Mouse (Mus musculus): ENCODE measurements around the gene Fhdc1. TPM values are rescaled to one million over a fixed set of nuclear protein-coding genes. Genes with fewer than 3 reads are reported as not detected.

The Fhdc1 gene
- polyA plus RNA-seq, 1 experiment from 2014 or later: 17.8 TPM

- peak; percentile 82 for ATAC-seq (ENCODE audit: low FRiP score, low TSS enrichment)
Measured at GRCm38 (mm10) chr3:84428994-84429725, 51.1 kb downstream of the Fhdc1 start.

GRCm38 (mm10) chr3:84427779-84428178, 52.5 kb downstream of the Fhdc1 start:
- Histone ChIP-seq H3K27ac (replicated peaks) (peak overlapping the region; percentile 88), H3K27me3 (ENCODE audit: control insufficient read depth, insufficient read depth, low read length) (no peaks in the 10 kb centered on the region), H3K36me3 (ENCODE audit: control insufficient read depth, insufficient read depth, low read length) (no peaks in the 10 kb centered on the region), H3K9me3 (ENCODE audit: control insufficient read depth, low read length) (no peaks in the 10 kb centered on the region), H3K4me1 (replicated peaks; ENCODE audit: control insufficient read depth, insufficient read depth) (peaks cover 10% of the 10 kb centered on the region), H3K9ac (ENCODE audit: low read length) (no peak overlapping the region), H3K4me2 (replicated peaks; ENCODE audit: low read depth) (no peak overlapping the region), H3K4me3 (ENCODE audit: low read depth, low read length) (no peak overlapping the region)
- peak; percentile 82 for DNase-seq (ENCODE audit: low spot score)
- TF ChIP-seq CTCF (IDR thresholded peaks at IDR 0.05; ENCODE audit: low read depth): no peak
- peak; percentile 50 for TF ChIP-seq EP300 (optimal IDR thresholded peaks at IDR 0.05)
- ATAC-seq (ENCODE audit: low FRiP score, low TSS enrichment): peak; percentile 91
- 67% methylated on average over 5 of the region's 5 CpGs for WGBS

More at GRCm38 (mm10) chr3:84428994-84429725, 51.1 kb downstream of the Fhdc1 start:
- WGBS: 70% methylated on average over 12 of the region's 12 CpGs
- H3K9me3 ChIP-seq (ENCODE audit: control insufficient read depth, low read length): no peaks in the 10 kb centered on the region
- TF ChIP-seq EP300 (optimal IDR thresholded peaks at IDR 0.05) (no peak), CTCF (IDR thresholded peaks at IDR 0.05; ENCODE audit: low read depth) (no peak)
- peaks cover 10% of the 10 kb centered on the region for H3K4me1 ChIP-seq (replicated peaks; ENCODE audit: control insufficient read depth, insufficient read depth)
- H3K9ac ChIP-seq (ENCODE audit: low read length): no peak overlapping the region
- no peak overlapping the region for H3K4me2 ChIP-seq (replicated peaks; ENCODE audit: low read depth)
- no peaks in the 10 kb centered on the region for H3K27me3 ChIP-seq (ENCODE audit: control insufficient read depth, insufficient read depth, low read length)
- peak overlapping the region; percentile 88 for H3K27ac ChIP-seq (replicated peaks)
- no peak overlapping the region for H3K4me3 ChIP-seq (ENCODE audit: low read depth, low read length)
- peak; percentile 72 for DNase-seq (ENCODE audit: low spot score)
- H3K36me3 ChIP-seq (ENCODE audit: control insufficient read depth, insufficient read depth, low read length): no peaks in the 10 kb centered on the region

DNA sequence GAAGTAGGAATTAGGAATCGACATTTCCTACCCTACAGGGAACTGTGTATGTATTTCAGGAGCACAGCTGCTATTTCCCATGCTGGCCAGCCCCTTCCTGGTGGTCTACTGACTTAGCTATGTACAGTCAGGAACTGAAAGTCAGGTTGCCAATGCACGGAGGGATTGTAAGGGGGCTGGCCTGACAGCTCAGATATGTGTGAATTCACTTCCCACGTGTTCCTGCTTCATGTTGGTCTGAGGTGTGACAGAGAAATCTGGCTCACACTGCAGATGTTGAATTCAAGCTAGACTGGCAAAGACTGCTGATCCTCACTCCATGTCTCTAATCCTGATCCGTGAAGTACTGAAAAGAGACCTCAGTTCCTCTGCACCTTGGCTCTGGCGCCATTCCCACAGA, 57.9 kb downstream of the Fhdc1 start:
- DNase-seq (ENCODE audit: low spot score) (no peak), ATAC-seq (ENCODE audit: low FRiP score, low TSS enrichment) (no peak)
- Histone ChIP-seq H3K4me1 (replicated peaks; ENCODE audit: control insufficient read depth, insufficient read depth) (no peaks in the 10 kb centered on the region), H3K36me3 (ENCODE audit: control insufficient read depth, insufficient read depth, low read length) (no peaks in the 10 kb centered on the region), H3K9me3 (ENCODE audit: control insufficient read depth, low read length) (no peaks in the 10 kb centered on the region), H3K4me3 (ENCODE audit: low read depth, low read length) (no peak overlapping the region), H3K4me2 (replicated peaks; ENCODE audit: low read depth) (no peak overlapping the region), H3K9ac (ENCODE audit: low read length) (no peak overlapping the region), H3K27ac (replicated peaks) (no peak overlapping the region), H3K27me3 (ENCODE audit: control insufficient read depth, insufficient read depth, low read length) (no peaks in the 10 kb centered on the region)
- 51% methylated on average over 5 of the region's 5 CpGs for WGBS
- TF ChIP-seq EP300 (optimal IDR thresholded peaks at IDR 0.05) (no peak), CTCF (IDR thresholded peaks at IDR 0.05; ENCODE audit: low read depth) (no peak)

GRCm38 (mm10) chr3:84413868-84414267, 66.4 kb downstream of the Fhdc1 start:
- H3K4me1 ChIP-seq (replicated peaks; ENCODE audit: control insufficient read depth, insufficient read depth): peaks cover under 1% of the 10 kb centered on the region
- no peak for ATAC-seq (ENCODE audit: low FRiP score, low TSS enrichment)
- TF ChIP-seq CTCF (IDR thresholded peaks at IDR 0.05; ENCODE audit: low read depth): no peak
- no peak for TF ChIP-seq EP300 (optimal IDR thresholded peaks at IDR 0.05)
- 45% methylated on average over 4 of the region's 4 CpGs for WGBS
- no peak overlapping the region for H3K4me2 ChIP-seq (replicated peaks; ENCODE audit: low read depth)
- no peak for DNase-seq (ENCODE audit: low spot score)
- H3K27me3 ChIP-seq (ENCODE audit: control insufficient read depth, insufficient read depth, low read length): no peaks in the 10 kb centered on the region
- no peaks in the 10 kb centered on the region for H3K36me3 ChIP-seq (ENCODE audit: control insufficient read depth, insufficient read depth, low read length)
- H3K4me3 ChIP-seq (ENCODE audit: low read depth, low read length): no peak overlapping the region
- H3K9ac ChIP-seq (ENCODE audit: low read length): no peak overlapping the region
- no peaks in the 10 kb centered on the region for H3K9me3 ChIP-seq (ENCODE audit: control insufficient read depth, low read length)
- no peak overlapping the region for H3K27ac ChIP-seq (replicated peaks)

DNA sequence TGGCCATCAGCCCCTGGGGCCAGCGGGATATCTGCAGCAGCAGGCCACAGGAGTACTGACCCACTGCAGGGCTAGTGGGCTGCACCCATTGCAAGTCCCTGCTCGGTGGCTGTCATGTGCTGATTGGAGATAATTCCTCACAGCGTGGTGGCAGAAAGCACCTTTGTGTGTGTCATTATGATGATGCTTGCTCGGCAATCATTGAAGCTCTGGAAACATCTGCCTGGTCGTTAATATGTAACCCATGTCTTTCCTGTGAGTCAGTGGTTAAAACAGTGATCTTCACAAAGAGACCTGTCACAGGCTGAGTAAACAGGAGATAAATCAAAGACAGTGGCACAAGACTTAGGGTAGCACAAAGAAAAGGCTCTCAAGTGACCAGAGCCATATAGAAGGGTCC, 67.3 kb downstream of the Fhdc1 start:
- DNase-seq (ENCODE audit: low spot score): no peak
- TF ChIP-seq EP300 (optimal IDR thresholded peaks at IDR 0.05): no peak
- no peak for TF ChIP-seq CTCF (IDR thresholded peaks at IDR 0.05; ENCODE audit: low read depth)
- Histone ChIP-seq H3K9me3 (ENCODE audit: control insufficient read depth, low read length) (no peaks in the 10 kb centered on the region), H3K27me3 (ENCODE audit: control insufficient read depth, insufficient read depth, low read length) (no peaks in the 10 kb centered on the region), H3K4me2 (replicated peaks; ENCODE audit: low read depth) (no peak overlapping the region), H3K36me3 (ENCODE audit: control insufficient read depth, insufficient read depth, low read length) (no peaks in the 10 kb centered on the region), H3K4me1 (replicated peaks; ENCODE audit: control insufficient read depth, insufficient read depth) (peaks cover 3% of the 10 kb centered on the region), H3K9ac (ENCODE audit: low read length) (no peak overlapping the region), H3K27ac (replicated peaks) (no peak overlapping the region), H3K4me3 (ENCODE audit: low read depth, low read length) (no peak overlapping the region)
- no peak for ATAC-seq (ENCODE audit: low FRiP score, low TSS enrichment)
- 46% methylated on average over 5 of the region's 5 CpGs for WGBS

DNA sequence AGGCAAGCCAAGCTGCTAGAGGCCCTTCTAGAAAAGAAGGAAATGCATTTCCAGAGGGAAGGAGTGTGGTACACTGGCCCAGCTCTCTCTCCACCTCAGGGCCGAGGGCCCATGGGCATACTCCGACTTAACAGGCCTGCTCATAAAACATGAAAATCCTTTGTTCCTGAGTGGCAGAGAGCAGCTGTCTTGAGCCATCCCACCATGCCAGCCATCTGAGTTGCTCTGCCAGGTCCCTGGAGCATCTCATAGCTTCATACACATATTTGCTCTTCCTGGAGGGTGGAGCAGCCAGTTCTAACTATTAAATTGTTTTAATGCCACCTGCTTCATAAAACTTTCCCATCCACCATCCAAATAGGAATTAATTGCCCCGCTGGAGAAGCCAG, 70.8 kb downstream of the Fhdc1 start:
- no peak overlapping the region for H3K4me2 ChIP-seq (replicated peaks; ENCODE audit: low read depth)
- H3K4me3 ChIP-seq (ENCODE audit: low read depth, low read length): no peak overlapping the region
- no peaks in the 10 kb centered on the region for H3K27me3 ChIP-seq (ENCODE audit: control insufficient read depth, insufficient read depth, low read length)
- no peak for ATAC-seq (ENCODE audit: low FRiP score, low TSS enrichment)
- H3K9me3 ChIP-seq (ENCODE audit: control insufficient read depth, low read length): no peaks in the 10 kb centered on the region
- H3K9ac ChIP-seq (ENCODE audit: low read length): no peak overlapping the region
- H3K36me3 ChIP-seq (ENCODE audit: control insufficient read depth, insufficient read depth, low read length): no peaks in the 10 kb centered on the region
- no peak for TF ChIP-seq EP300 (optimal IDR thresholded peaks at IDR 0.05)
- no peak for TF ChIP-seq CTCF (IDR thresholded peaks at IDR 0.05; ENCODE audit: low read depth)
- peaks cover 3% of the 10 kb centered on the region for H3K4me1 ChIP-seq (replicated peaks; ENCODE audit: control insufficient read depth, insufficient read depth)
- no peak for DNase-seq (ENCODE audit: low spot score)
- H3K27ac ChIP-seq (replicated peaks): 0 out of 2 replicates have a peak overlapping the region, but pooled peaks have one; percentile 49
- WGBS: 74% methylated on average over 3 of the region's 3 CpGs

Measured in stomach, postnatal 0 days (tissue).